Mouse (Mus musculus): Measurements from ENCODE around the gene Ccr9.
A peak's percentile ranks its signal among the peaks of the same experiment; 100 is the strongest.
"Not testable (repeated sequence)": the region's sequence is repeated elsewhere in the genome, so short reads cannot be mapped to it uniquely, and the experiment has no call there.

Ccr9 gene

DNA sequence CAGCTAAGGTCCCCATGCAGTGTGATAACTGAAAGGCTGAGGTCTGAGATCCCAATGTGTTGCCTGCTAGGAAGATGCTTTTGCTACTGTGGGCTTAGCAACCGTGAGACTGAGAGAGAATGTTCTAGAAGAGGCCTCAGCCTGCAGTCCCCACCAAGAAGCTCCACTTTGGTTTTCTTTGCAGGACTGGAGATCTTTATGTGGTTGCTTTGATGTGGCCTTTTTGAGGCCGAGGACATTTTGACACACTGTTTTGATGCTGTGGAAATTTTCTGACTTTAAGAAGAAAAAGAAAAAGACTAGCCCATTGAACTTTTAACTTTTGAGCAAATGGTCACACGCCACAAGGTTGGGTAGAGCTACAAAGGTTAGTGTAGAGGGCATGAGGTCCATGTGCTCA lies 82.6 kb downstream of the Ccr9 start:
- no peak for TF ChIP-seq POU5F1 (IDR thresholded peaks at IDR 0.05; ENCODE audit: borderline replicate concordance, low read length)
- TF ChIP-seq CTCF (conservative IDR thresholded peaks at IDR 0.05; ENCODE audit: low read length), result no peak
- TF ChIP-seq NANOG (IDR thresholded peaks at IDR 0.05; ENCODE audit: borderline replicate concordance, low read length), result no peak
- H3K27me3 ChIP-seq (ENCODE audit: insufficient read depth, low read length), result no peaks in the 10 kb centered on the region; the same call in 1 of the 2 replicates
- H3K4me1 ChIP-seq (replicated peaks; ENCODE audit: low read depth, low read length), result no peaks in the 10 kb centered on the region
- H3K4me3 ChIP-seq (replicated peaks; ENCODE audit: low read length), result no peak overlapping the region
- H3K9me3 ChIP-seq (ENCODE audit: low read length), result no peaks in the 10 kb centered on the region
- H3K36me3 ChIP-seq (ENCODE audit: insufficient read depth, low read length), result no peaks in the 10 kb centered on the region

DNA sequence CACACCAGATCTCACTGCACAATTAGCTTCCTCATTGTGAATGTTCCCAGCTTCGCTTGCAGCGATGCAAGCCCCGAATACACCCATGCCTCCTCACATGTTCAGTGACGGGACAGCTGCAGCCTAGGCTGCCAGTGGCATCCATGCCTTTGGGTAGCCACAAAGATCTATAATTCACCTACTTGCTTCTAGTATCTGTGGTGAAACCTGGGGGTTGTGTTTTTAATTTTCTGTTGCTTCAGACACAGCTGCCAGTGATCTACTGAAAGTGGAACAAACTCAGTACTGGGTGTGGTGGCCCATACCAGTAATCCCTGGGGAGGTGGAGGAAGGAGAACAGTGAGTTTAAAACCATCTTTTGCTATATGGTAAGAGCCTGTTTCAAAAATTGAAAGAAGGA lies 84.6 kb downstream of the Ccr9 start:
- TF ChIP-seq POU5F1 (IDR thresholded peaks at IDR 0.05; ENCODE audit: borderline replicate concordance, low read length) (no peak), NANOG (IDR thresholded peaks at IDR 0.05; ENCODE audit: borderline replicate concordance, low read length) (no peak), CTCF (conservative IDR thresholded peaks at IDR 0.05; ENCODE audit: low read length) (no peak)
- Histone ChIP-seq H3K4me1 (replicated peaks; ENCODE audit: low read depth, low read length) (no peaks in the 10 kb centered on the region), H3K9me3 (ENCODE audit: low read length) (no peaks in the 10 kb centered on the region), H3K36me3 (ENCODE audit: insufficient read depth, low read length) (no peaks in the 10 kb centered on the region), H3K27me3 (ENCODE audit: insufficient read depth, low read length) (no peaks in the 10 kb centered on the region; the same call in 1 of the 2 replicates), H3K4me3 (replicated peaks; ENCODE audit: low read length) (no peak overlapping the region)

DNA sequence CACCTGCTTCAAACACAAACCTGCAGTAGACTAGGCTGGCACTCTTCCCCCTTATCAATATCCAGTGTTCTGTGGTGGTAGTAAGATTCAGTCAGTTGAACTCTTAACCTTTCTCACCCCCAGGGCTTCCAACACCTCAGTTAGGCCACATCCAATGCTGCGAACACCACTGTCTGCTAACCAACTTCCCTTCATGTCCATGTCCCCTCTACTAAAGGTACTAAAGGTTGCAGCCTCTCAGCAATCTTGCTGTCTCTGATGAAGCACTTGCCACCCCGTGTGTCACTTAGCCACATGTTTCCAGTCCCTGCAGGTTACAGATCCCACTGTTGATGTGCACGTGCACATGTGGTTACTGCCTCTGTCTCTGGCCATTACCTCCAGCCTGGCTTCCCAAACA lies 85.5 kb downstream of the Ccr9 start:
- Histone ChIP-seq H3K9me3 (ENCODE audit: low read length) (no peaks in the 10 kb centered on the region), H3K4me3 (replicated peaks; ENCODE audit: low read length) (no peak overlapping the region), H3K27me3 (ENCODE audit: insufficient read depth, low read length) (no peaks in the 10 kb centered on the region; the same call in 1 of the 2 replicates), H3K36me3 (ENCODE audit: insufficient read depth, low read length) (no peaks in the 10 kb centered on the region), H3K4me1 (replicated peaks; ENCODE audit: low read depth, low read length) (no peaks in the 10 kb centered on the region)
- TF ChIP-seq NANOG (IDR thresholded peaks at IDR 0.05; ENCODE audit: borderline replicate concordance, low read length) (no peak), POU5F1 (IDR thresholded peaks at IDR 0.05; ENCODE audit: borderline replicate concordance, low read length) (no peak), CTCF (conservative IDR thresholded peaks at IDR 0.05; ENCODE audit: low read length) (no peak)

DNA sequence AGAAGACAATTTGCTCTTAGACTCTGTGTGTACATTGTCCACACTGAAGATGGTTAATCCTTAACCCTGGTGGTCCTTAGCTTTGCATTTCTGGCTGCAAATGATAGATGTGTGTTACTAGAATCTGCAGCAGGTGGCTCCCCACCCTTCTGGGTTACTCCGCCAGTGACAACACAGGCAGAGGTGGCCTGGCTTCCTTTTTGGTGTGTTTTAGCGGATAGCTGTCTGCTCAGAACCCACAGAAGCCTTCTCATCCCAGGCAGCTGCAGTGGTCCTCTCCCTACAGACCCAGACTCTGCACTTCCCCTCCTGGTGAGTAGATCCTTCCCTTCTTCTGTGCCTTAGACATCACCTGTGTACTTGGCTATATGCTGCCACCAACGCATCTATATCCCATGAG lies 88.8 kb downstream of the Ccr9 start:
- Histone ChIP-seq H3K4me3 (replicated peaks; ENCODE audit: low read length) (no peak overlapping the region), H3K9me3 (ENCODE audit: low read length) (no peaks in the 10 kb centered on the region), H3K36me3 (ENCODE audit: insufficient read depth, low read length) (no peaks in the 10 kb centered on the region), H3K27me3 (ENCODE audit: insufficient read depth, low read length) (peaks cover 6% of the 10 kb centered on the region; the same call in 1 of the 2 replicates), H3K4me1 (replicated peaks; ENCODE audit: low read depth, low read length) (no peaks in the 10 kb centered on the region)
- TF ChIP-seq POU5F1 (IDR thresholded peaks at IDR 0.05; ENCODE audit: borderline replicate concordance, low read length), result no peak
- no peak for TF ChIP-seq CTCF (conservative IDR thresholded peaks at IDR 0.05; ENCODE audit: low read length)
- TF ChIP-seq NANOG (IDR thresholded peaks at IDR 0.05; ENCODE audit: borderline replicate concordance, low read length), result no peak

DNA sequence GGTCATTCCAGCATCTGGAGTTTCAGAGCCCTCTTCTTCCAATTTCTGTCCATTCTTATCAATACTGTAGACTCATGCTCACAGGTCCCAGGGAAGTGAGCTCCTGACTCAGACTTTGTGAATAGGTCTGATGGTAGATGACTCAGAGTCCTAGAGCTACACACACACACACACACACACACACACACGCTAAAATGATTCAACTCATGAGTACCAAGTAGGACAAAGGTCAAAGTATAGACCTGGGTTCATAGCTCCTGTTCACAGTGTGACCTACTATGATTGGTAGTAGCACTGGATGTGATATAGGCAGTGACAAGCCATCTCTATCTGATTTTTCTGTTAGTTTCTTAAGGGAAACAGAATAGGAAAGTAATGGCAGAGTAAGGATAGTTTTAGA lies 90.2 kb downstream of the Ccr9 start:
- peaks cover 6% of the 10 kb centered on the region; the same call in 1 of the 2 replicates for H3K27me3 ChIP-seq (ENCODE audit: insufficient read depth, low read length)
- no peaks in the 10 kb centered on the region for H3K36me3 ChIP-seq (ENCODE audit: insufficient read depth, low read length)
- H3K4me1 ChIP-seq (replicated peaks; ENCODE audit: low read depth, low read length), result no peaks in the 10 kb centered on the region
- TF ChIP-seq CTCF (conservative IDR thresholded peaks at IDR 0.05; ENCODE audit: low read length) (no peak), POU5F1 (IDR thresholded peaks at IDR 0.05; ENCODE audit: borderline replicate concordance, low read length) (no peak), NANOG (IDR thresholded peaks at IDR 0.05; ENCODE audit: borderline replicate concordance, low read length) (no peak)
- H3K9me3 ChIP-seq (ENCODE audit: low read length), result no peaks in the 10 kb centered on the region
- H3K4me3 ChIP-seq (replicated peaks; ENCODE audit: low read length), result no peak overlapping the region

DNA sequence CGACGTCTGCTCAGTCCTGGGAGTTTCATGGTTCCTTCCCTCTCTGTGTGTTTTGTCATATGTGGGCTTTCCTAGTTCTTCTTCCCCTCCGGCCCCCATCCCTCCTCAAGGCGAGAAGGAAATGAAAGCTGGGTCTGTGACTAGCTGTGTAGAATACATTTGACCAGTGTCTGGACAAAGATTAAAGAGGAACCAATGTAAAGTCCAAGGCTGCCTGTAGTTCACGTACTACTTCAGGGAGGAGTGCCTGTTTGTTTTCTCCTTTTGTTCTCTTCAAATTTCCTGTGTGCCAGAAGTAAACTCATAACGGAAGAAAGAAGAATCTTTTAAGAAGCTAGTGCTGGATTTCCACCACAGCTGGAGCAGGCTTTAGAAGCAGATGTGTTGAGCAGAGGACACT lies 91.3 kb downstream of the Ccr9 start:
- no peaks in the 10 kb centered on the region for H3K36me3 ChIP-seq (ENCODE audit: insufficient read depth, low read length)
- TF ChIP-seq CTCF (conservative IDR thresholded peaks at IDR 0.05; ENCODE audit: low read length), result no peak
- no peak for TF ChIP-seq NANOG (IDR thresholded peaks at IDR 0.05; ENCODE audit: borderline replicate concordance, low read length)
- TF ChIP-seq POU5F1 (IDR thresholded peaks at IDR 0.05; ENCODE audit: borderline replicate concordance, low read length), result no peak
- H3K4me1 ChIP-seq (replicated peaks; ENCODE audit: low read depth, low read length), result no peaks in the 10 kb centered on the region
- H3K4me3 ChIP-seq (replicated peaks; ENCODE audit: low read length), result no peak overlapping the region
- H3K27me3 ChIP-seq (ENCODE audit: insufficient read depth, low read length), result peaks cover 6% of the 10 kb centered on the region; the same call in 1 of the 2 replicates
- H3K9me3 ChIP-seq (ENCODE audit: low read length), result no peaks in the 10 kb centered on the region

DNA sequence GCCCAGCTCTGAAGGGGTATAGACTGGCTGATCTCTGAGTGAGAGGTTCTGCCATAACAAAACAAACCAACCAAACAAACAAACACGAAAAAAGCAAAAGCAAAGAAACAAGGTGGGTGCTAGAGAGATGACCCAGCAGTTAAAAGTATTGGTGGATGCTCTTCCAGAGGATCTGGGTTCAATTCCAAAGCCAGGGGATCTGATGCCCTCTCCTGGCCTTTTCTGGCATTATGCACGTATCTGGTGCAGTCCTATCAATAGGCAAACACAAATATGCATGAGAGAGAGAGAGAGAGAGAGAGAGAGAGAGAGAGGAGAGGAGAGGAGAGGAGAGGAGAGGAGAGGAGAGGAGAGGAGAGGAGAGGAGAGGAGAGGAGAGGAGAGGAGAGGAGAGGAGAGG lies 95.1 kb downstream of the Ccr9 start:
- H3K4me1 ChIP-seq (replicated peaks; ENCODE audit: low read depth, low read length); H3K9me3 ChIP-seq (ENCODE audit: low read length); H3K36me3 ChIP-seq (ENCODE audit: insufficient read depth, low read length); H3K27me3 ChIP-seq (ENCODE audit: insufficient read depth, low read length); H3K4me3 ChIP-seq (replicated peaks; ENCODE audit: low read length): not testable (repeated sequence)
- peak; percentile 24 for TF ChIP-seq CTCF (conservative IDR thresholded peaks at IDR 0.05; ENCODE audit: low read length)

DNA sequence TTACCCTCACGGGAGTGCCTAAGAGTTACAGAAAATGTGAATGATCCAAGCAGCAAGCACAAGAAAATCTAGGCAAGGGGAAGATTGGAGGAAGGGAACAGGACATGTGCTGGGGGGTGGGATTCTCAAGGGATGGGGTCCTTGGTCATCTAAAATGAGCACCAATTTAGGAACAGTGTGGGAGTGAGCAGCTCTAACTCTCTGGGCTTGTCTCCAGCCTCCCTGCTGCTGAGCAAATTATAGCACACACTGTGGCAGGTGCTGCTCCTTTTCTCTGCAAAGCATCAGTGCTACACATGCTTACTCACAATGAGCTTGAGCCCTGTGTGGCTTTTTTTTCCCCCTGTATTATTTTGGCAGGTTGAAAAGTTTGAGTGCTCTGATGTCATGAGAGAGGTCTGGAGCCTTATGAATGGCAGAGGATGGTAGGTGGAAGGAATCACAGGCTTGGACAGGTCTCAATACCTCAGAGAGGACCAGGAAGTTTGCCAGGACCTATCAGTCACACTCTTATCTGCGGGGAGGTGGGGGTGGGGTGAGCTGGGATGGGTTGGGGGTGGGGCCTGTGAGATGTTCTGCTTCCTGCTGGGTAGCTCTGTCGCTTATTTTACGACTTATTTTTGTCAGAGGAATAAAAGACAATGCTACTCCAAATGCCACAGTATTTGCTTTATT lies 110.8 kb downstream of the Ccr9 start:
- no peak for TF ChIP-seq POU5F1 (IDR thresholded peaks at IDR 0.05; ENCODE audit: borderline replicate concordance, low read length)
- TF ChIP-seq NANOG (IDR thresholded peaks at IDR 0.05; ENCODE audit: borderline replicate concordance, low read length), result no peak
- no peak for TF ChIP-seq CTCF (conservative IDR thresholded peaks at IDR 0.05; ENCODE audit: low read length)
- H3K9me3 ChIP-seq (ENCODE audit: low read length), result peaks cover 16% of the 10 kb centered on the region

DNA sequence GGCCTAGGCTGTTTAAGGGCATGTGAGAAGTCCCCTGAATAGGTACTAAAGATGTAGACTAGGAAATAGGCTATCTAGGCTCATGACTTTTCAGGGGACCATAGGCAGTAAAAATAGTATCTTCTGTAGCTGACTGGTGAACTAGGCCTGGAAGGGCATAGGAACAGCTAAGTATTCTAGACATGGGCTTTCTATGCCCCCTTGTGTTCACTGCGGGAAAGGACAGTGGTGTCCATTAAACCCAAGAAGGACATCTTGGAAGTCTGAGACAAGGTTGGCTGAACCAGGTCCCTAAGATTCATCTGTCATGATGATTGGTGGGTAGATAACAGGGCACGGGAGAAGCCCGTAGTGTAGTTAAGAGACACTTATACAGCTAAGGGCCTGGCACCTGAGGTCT lies 117.9 kb downstream of the Ccr9 start:
- peaks cover 41% of the 10 kb centered on the region for H3K36me3 ChIP-seq (ENCODE audit: insufficient read depth, low read length)
- TF ChIP-seq CTCF (conservative IDR thresholded peaks at IDR 0.05; ENCODE audit: low read length) (peak; percentile 23), NANOG (IDR thresholded peaks at IDR 0.05; ENCODE audit: borderline replicate concordance, low read length) (no peak), POU5F1 (IDR thresholded peaks at IDR 0.05; ENCODE audit: borderline replicate concordance, low read length) (no peak)
- no peak overlapping the region for H3K4me3 ChIP-seq (replicated peaks; ENCODE audit: low read length)
- H3K27me3 ChIP-seq (ENCODE audit: insufficient read depth, low read length), result no peaks in the 10 kb centered on the region
- no peaks in the 10 kb centered on the region for H3K9me3 ChIP-seq (ENCODE audit: low read length)
- no peaks in the 10 kb centered on the region for H3K4me1 ChIP-seq (replicated peaks; ENCODE audit: low read depth, low read length)

More for the DNA sequence above, 110.8 kb downstream of the Ccr9 start:
- no peaks in the 10 kb centered on the region for H3K4me1 ChIP-seq (replicated peaks; ENCODE audit: low read depth, low read length)
- no peak overlapping the region for H3K4me3 ChIP-seq (replicated peaks; ENCODE audit: low read length)
- peaks cover 36% of the 10 kb centered on the region for H3K36me3 ChIP-seq (ENCODE audit: insufficient read depth, low read length)
- no peaks in the 10 kb centered on the region for H3K27me3 ChIP-seq (ENCODE audit: insufficient read depth, low read length)
